Mouse (Mus musculus): ENCODE measurements around the gene Flywch1. TPM values are rescaled to one million over a fixed set of nuclear protein-coding genes. Genes with fewer than 3 reads are reported as not detected.

Flywch1 gene
- polyA plus RNA-seq, 2 experiments: 4.0 to 6.6 TPM

DNA sequence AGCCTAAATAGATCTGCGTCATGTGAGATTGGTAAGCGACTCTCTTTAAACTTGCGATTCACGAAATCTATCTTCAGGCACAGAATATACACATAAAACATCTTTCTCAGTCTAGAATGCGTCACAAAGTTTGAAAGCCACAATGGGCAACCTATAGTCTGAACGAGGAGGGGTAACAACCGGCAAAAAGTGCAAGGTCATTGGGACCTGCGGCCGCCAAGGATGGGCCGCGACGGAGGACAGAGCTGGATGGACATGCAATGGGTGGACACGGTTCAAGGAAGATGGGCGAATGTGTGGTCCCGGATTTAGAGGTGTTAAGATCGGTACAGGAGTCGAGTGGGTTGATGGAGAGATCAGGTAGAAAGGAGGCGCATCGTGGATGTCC lies 512 bp downstream of the Flywch1 start:
- H3K36me3 ChIP-seq (replicated peaks; ENCODE audit: control insufficient read depth, insufficient read depth, low read depth): no peaks in the 10 kb centered on the region
- H3K4me1 ChIP-seq (replicated peaks; ENCODE audit: control insufficient read depth in 2 of 2, insufficient read depth in 2 of 2, low read length in 1 of 2): peaks cover 7 to 9% of the 10 kb centered on the region in 2 experiments
- no peak for TF ChIP-seq EP300 (IDR thresholded peaks at IDR 0.05; ENCODE audit: low read depth)
- TF ChIP-seq CTCF (IDR thresholded peaks at IDR 0.05; ENCODE audit: low read depth): no peak
- H3K4me2 ChIP-seq (ENCODE audit: low read depth): peak overlapping the region; percentile 91
- H3K9ac ChIP-seq (replicated peaks): peak overlapping the region; percentile 74
- H3K4me3 ChIP-seq (ENCODE audit: insufficient read depth in 1 of 2, low read depth in 2 of 2, low read length in 2 of 2): peak overlapping the region; percentile 70 to 85
- no peak overlapping the region; the same call in 1 of the 2 replicates for H3K27ac ChIP-seq
- no peaks in the 10 kb centered on the region for H3K27me3 ChIP-seq (ENCODE audit: control insufficient read depth, insufficient read depth, low read length)
- ATAC-seq (ENCODE audit: insufficient read depth) (peak; percentile 29), DNase-seq (ENCODE audit: low read depth in 3 of 3, low spot score in 3 of 3) (no peak)
- WGBS (ENCODE audit: insufficient replicate concordance): 3% methylated on average over 19 of the region's 19 CpGs
- no peaks in the 10 kb centered on the region for H3K9me3 ChIP-seq (ENCODE audit: control insufficient read depth, low read length)

DNA sequence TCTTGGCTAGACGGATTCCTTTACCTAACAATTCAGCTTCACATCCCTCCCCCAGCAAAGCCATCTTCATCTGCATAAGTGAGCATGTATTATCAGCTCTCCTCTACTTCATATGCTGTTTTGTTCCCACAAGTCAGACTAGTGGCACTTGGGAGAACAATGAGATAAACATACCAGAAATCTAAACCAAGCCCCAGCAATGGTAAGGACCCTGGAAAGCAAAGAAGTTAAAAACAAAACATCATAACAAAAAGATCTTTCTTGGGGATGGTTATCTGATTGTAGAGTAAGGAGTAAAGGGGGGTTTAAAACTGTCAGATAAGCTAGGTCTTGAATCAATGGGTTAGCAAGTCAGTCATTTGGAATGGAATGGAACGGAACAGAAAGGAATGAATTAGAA lies 909 bp downstream of the Flywch1 start:
- TF ChIP-seq CTCF (IDR thresholded peaks at IDR 0.05; ENCODE audit: low read depth) (no peak), EP300 (IDR thresholded peaks at IDR 0.05; ENCODE audit: low read depth) (no peak)
- Histone ChIP-seq H3K27me3 (ENCODE audit: control insufficient read depth, insufficient read depth, low read length) (no peaks in the 10 kb centered on the region), H3K9me3 (ENCODE audit: control insufficient read depth, low read length) (no peaks in the 10 kb centered on the region), H3K27ac (no peak overlapping the region), H3K4me3 (ENCODE audit: insufficient read depth in 1 of 2, low read depth in 2 of 2, low read length in 2 of 2) (peak overlapping the region; percentile 70 to 85), H3K4me1 (replicated peaks; ENCODE audit: control insufficient read depth in 2 of 2, insufficient read depth in 2 of 2, low read length in 1 of 2) (peaks cover 7 to 9% of the 10 kb centered on the region in 2 experiments), H3K36me3 (replicated peaks; ENCODE audit: control insufficient read depth, insufficient read depth, low read depth) (no peaks in the 10 kb centered on the region), H3K4me2 (ENCODE audit: low read depth) (peak overlapping the region; percentile 91), H3K9ac (replicated peaks) (peak overlapping the region; percentile 74)
- no peak for ATAC-seq (ENCODE audit: insufficient read depth)
- 25% methylated on average over 2 of the region's 2 CpGs for WGBS (ENCODE audit: insufficient replicate concordance)
- no peak for DNase-seq (ENCODE audit: low read depth in 3 of 3, low spot score in 3 of 3)

GRCm38 (mm10) chr17:23762976-23763375 lies 8.4 kb downstream of the Flywch1 start:
- no peaks in the 10 kb centered on the region for H3K36me3 ChIP-seq (replicated peaks; ENCODE audit: control insufficient read depth, insufficient read depth, low read depth)
- H3K9ac ChIP-seq (replicated peaks): no peak overlapping the region
- TF ChIP-seq EP300 (IDR thresholded peaks at IDR 0.05; ENCODE audit: low read depth): no peak
- no peak for DNase-seq (ENCODE audit: low read depth in 3 of 3, low spot score in 3 of 3)
- no peak for ATAC-seq (ENCODE audit: insufficient read depth)
- H3K4me2 ChIP-seq (ENCODE audit: low read depth): no peak overlapping the region
- H3K27ac ChIP-seq: no peak overlapping the region
- WGBS (ENCODE audit: insufficient replicate concordance): 75% methylated on average over 11 of the region's 11 CpGs
- no peaks in the 10 kb centered on the region for H3K9me3 ChIP-seq (ENCODE audit: control insufficient read depth, low read length)
- no peaks in the 10 kb centered on the region for H3K27me3 ChIP-seq (ENCODE audit: control insufficient read depth, insufficient read depth, low read length)
- H3K4me3 ChIP-seq (ENCODE audit: insufficient read depth in 1 of 2, low read depth in 2 of 2, low read length in 2 of 2): no peak overlapping the region
- peaks cover 0 to 3% of the 10 kb centered on the region in 2 experiments; a peak in 1 of 4 replicates for H3K4me1 ChIP-seq (replicated peaks; ENCODE audit: control insufficient read depth in 2 of 2, insufficient read depth in 2 of 2, low read length in 1 of 2)

GRCm38 (mm10) chr17:23761155-23761554 lies 10.2 kb downstream of the Flywch1 start:
- H3K27me3 ChIP-seq (ENCODE audit: control insufficient read depth, insufficient read depth, low read length): no peaks in the 10 kb centered on the region
- no peak for ATAC-seq (ENCODE audit: insufficient read depth)
- H3K4me1 ChIP-seq (replicated peaks; ENCODE audit: control insufficient read depth in 2 of 2, insufficient read depth in 2 of 2, low read length in 1 of 2): peaks cover 0 to 3% of the 10 kb centered on the region in 2 experiments; a peak in 1 of 4 replicates
- H3K4me2 ChIP-seq (ENCODE audit: low read depth): no peak overlapping the region
- no peak for DNase-seq (ENCODE audit: low read depth in 3 of 3, low spot score in 3 of 3)
- WGBS (ENCODE audit: insufficient replicate concordance): 76% methylated on average over 3 of the region's 3 CpGs
- no peak overlapping the region for H3K27ac ChIP-seq
- H3K36me3 ChIP-seq (replicated peaks; ENCODE audit: control insufficient read depth, insufficient read depth, low read depth): no peaks in the 10 kb centered on the region
- H3K9ac ChIP-seq (replicated peaks): no peak overlapping the region
- no peak overlapping the region for H3K4me3 ChIP-seq (ENCODE audit: insufficient read depth in 1 of 2, low read depth in 2 of 2, low read length in 2 of 2)
- no peaks in the 10 kb centered on the region for H3K9me3 ChIP-seq (ENCODE audit: control insufficient read depth, low read length)
- TF ChIP-seq EP300 (IDR thresholded peaks at IDR 0.05; ENCODE audit: low read depth) (no peak), CTCF (IDR thresholded peaks at IDR 0.05; ENCODE audit: low read depth) (no peak)

- H3K9ac ChIP-seq (replicated peaks): no peak overlapping the region
Measured at GRCm38 (mm10) chr17:23760231-23760630, 11.2 kb downstream of the Flywch1 start.

More at GRCm38 (mm10) chr17:23760231-23760630, 11.2 kb downstream of the Flywch1 start:
- H3K9me3 ChIP-seq (ENCODE audit: control insufficient read depth, low read length): no peaks in the 10 kb centered on the region
- H3K4me2 ChIP-seq (ENCODE audit: low read depth): no peak overlapping the region
- ATAC-seq (ENCODE audit: insufficient read depth) (no peak), DNase-seq (ENCODE audit: low read depth in 3 of 3, low spot score in 3 of 3) (no peak)
- 83% methylated on average over 9 of the region's 9 CpGs for WGBS (ENCODE audit: insufficient replicate concordance)
- TF ChIP-seq EP300 (IDR thresholded peaks at IDR 0.05; ENCODE audit: low read depth) (no peak), CTCF (IDR thresholded peaks at IDR 0.05; ENCODE audit: low read depth) (no peak)
- H3K27ac ChIP-seq: no peak overlapping the region
- H3K4me3 ChIP-seq (ENCODE audit: insufficient read depth in 1 of 2, low read depth in 2 of 2, low read length in 2 of 2): no peak overlapping the region
- no peaks in the 10 kb centered on the region for H3K27me3 ChIP-seq (ENCODE audit: control insufficient read depth, insufficient read depth, low read length)
- peaks cover 0 to 3% of the 10 kb centered on the region in 2 experiments; a peak in 1 of 4 replicates for H3K4me1 ChIP-seq (replicated peaks; ENCODE audit: control insufficient read depth in 2 of 2, insufficient read depth in 2 of 2, low read length in 1 of 2)
- H3K36me3 ChIP-seq (replicated peaks; ENCODE audit: control insufficient read depth, insufficient read depth, low read depth): no peaks in the 10 kb centered on the region

All from liver, embryonic 14.5 days (tissue).